Mouse (Mus musculus) gastrocnemius, postnatal 36 days (tissue): ENCODE data around the gene Nsg2. TPM values are rescaled to one million over a fixed set of nuclear protein-coding genes. Genes with fewer than 3 reads are reported as not detected.
"Not testable (repeated sequence)": the region's sequence is repeated elsewhere in the genome, so short reads cannot be mapped to it uniquely, and the experiment has no call there.

ENCODE experiments used
- DNase-seq, 2 experiments: peaks; one replicate each; pipeline ENCODE4 v3.0.0; 2022
- intact Hi-C: fragments of 180-260 bp; cut with DNase I; formaldehyde crosslinking; loops from one replicate; pipeline ENCODE4 v1.15.1; 2025
- long read RNA-seq, 2 experiments: library from polyadenylated mRNA; stranded (forward); transcript quantifications; one replicate each; pipeline ENCODE4 v2.0.0; 2021
- total RNA-seq, 2 experiments: library from RNA; stranded (reverse); gene quantifications; 2 replicates each; pipeline ENCODE4 v1.2.3; 2021

Gene Nsg2
- total RNA-seq = 1 to 10 TPM in 1 of 2 experiments, not detected in 1; 1.6 TPM
- long read RNA-seq, experiment 1 = 0 reads
- long read RNA-seq, experiment 2, partial matches to known transcripts = 1 of 1 reads
- long read RNA-seq, experiment 2, other reads (novel, unspliced or antisense) = 0 of 1 reads

GRCm38 (mm10) chr11:32000281-32000680, at the start of gene Nsg2:
Nsg2 (plus strand) TSS chr11:32000463.
- intact Hi-C loops = loop anchor here (2.0 kb wide), 1 partner anchor 163 kb away; no protein-coding TSS in a partner anchor
- DNase-seq = peak; percentile 36 to 55

- intact Hi-C loops = no loop called here
- no peak for DNase-seq
These were observed 40.2 kb upstream of the Nsg2 start for GRCm38 (mm10) chr11:31960071-31960470.

GRCm38 (mm10) chr11:31963993-31964392, 36.3 kb upstream of the Nsg2 start:
- no peak for DNase-seq
- intact Hi-C loops = no loop called here

GRCm38 (mm10) chr11:31965256-31966134, 34.8 kb upstream of the Nsg2 start, which contains the start of gene 4930524B15Rik:
4930524B15Rik (plus strand) TSS chr11:31965592.
- intact Hi-C loops = no loop called here
- no peak for DNase-seq

GRCm38 (mm10) chr11:31974132-31974531, 26.1 kb upstream of the Nsg2 start:
- DNase-seq = no peak

GRCm38 (mm10) chr11:31974826-31975225, 25.4 kb upstream of the Nsg2 start:
- no peak for DNase-seq
- intact Hi-C loops = no loop called here

More at GRCm38 (mm10) chr11:31974132-31974531, 26.1 kb upstream of the Nsg2 start:
- intact Hi-C loops = no loop called here

GRCm38 (mm10) chr11:31975678-31976077, 24.6 kb upstream of the Nsg2 start:
- DNase-seq = no peak
- intact Hi-C loops = no loop called here

GRCm38 (mm10) chr11:31976137-31976536, 24.1 kb upstream of the Nsg2 start:
- no peak for DNase-seq
- intact Hi-C loops = no loop called here

GRCm38 (mm10) chr11:31980089-31980488, 20.2 kb upstream of the Nsg2 start:
- DNase-seq, intact Hi-C loops: not testable (repeated sequence)

GRCm38 (mm10) chr11:31981830-31982229, 18.4 kb upstream of the Nsg2 start:
- intact Hi-C loops = no loop called here
- no peak for DNase-seq

GRCm38 (mm10) chr11:31982247-31982943, 17.9 kb upstream of the Nsg2 start:
- DNase-seq, intact Hi-C loops: not testable (repeated sequence)

GRCm38 (mm10) chr11:31983249-31983648, 17.0 kb upstream of the Nsg2 start:
- DNase-seq = no peak
- intact Hi-C loops = no loop called here

- intact Hi-C loops = no loop called here
- DNase-seq = no peak
These were observed 15.5 kb upstream of the Nsg2 start for GRCm38 (mm10) chr11:31984786-31985185.

- no peak for DNase-seq
- intact Hi-C loops = no loop called here
These were observed 7.7 kb upstream of the Nsg2 start for GRCm38 (mm10) chr11:31992535-31992934.

- DNase-seq = no peak
- intact Hi-C loops = loop anchor here (2.0 kb wide), 1 partner anchor 163 kb away; no protein-coding TSS in a partner anchor
These were observed 547 bp upstream of the Nsg2 start for GRCm38 (mm10) chr11:31999716-32000115.

- intact Hi-C loops = loop anchor here (2.0 kb wide), 1 partner anchor 161 kb away; no protein-coding TSS in a partner anchor
- no peak for DNase-seq
These were observed 1.1 kb downstream of the Nsg2 start for GRCm38 (mm10) chr11:32001181-32001910.

GRCm38 (mm10) chr11:32002670-32003072, 2.4 kb downstream of the Nsg2 start:
- intact Hi-C loops = no loop called here
- DNase-seq = no peak

- intact Hi-C loops = not testable (repeated sequence)
These were observed 7.8 kb downstream of the Nsg2 start for GRCm38 (mm10) chr11:32008049-32008448.

GRCm38 (mm10) chr11:32008852-32009251, 8.6 kb downstream of the Nsg2 start:
- DNase-seq = no peak
- intact Hi-C loops = no loop called here

More at GRCm38 (mm10) chr11:32008049-32008448, 7.8 kb downstream of the Nsg2 start:
- not testable (repeated sequence) for DNase-seq

GRCm38 (mm10) chr11:32009961-32010662, 9.8 kb downstream of the Nsg2 start:
- intact Hi-C loops = no loop called here
- no peak for DNase-seq
